Mouse (Mus musculus) frontal cortex, postnatal 14 days (tissue): ENCODE data around the gene Lrmp.

ENCODE experiments used
- DNase-seq, 2 experiments: peaks; one replicate each; pipeline ENCODE4 v3.0.0; 2022; ENCODE audit warnings: low spot score in 2 of 2

The Lrmp gene

GRCm38 (mm10) chr6:145136831-145137230, 21.4 kb downstream of the Lrmp start:
- no peak for DNase-seq

DNA sequence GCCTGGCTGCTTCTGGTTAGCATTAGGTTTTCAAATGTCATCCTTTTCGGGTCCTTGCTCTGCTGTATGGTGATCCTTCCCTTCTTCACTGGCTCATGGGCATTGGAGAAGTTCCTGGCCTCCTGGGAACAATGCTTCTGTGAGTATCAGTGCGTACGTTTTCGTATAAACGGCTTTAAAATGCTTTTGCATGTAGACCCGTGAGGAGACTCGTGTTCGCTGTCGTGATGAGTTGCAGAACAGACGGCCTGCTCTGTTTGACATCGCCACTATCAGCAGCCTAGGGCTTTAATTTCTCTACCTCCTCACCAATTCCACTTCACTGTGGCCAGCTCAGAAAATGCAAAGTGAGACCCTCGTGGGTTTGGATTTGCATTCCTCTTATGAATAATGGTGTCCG, 23.8 kb downstream of the Lrmp start:
- DNase-seq: no peak

DNA sequence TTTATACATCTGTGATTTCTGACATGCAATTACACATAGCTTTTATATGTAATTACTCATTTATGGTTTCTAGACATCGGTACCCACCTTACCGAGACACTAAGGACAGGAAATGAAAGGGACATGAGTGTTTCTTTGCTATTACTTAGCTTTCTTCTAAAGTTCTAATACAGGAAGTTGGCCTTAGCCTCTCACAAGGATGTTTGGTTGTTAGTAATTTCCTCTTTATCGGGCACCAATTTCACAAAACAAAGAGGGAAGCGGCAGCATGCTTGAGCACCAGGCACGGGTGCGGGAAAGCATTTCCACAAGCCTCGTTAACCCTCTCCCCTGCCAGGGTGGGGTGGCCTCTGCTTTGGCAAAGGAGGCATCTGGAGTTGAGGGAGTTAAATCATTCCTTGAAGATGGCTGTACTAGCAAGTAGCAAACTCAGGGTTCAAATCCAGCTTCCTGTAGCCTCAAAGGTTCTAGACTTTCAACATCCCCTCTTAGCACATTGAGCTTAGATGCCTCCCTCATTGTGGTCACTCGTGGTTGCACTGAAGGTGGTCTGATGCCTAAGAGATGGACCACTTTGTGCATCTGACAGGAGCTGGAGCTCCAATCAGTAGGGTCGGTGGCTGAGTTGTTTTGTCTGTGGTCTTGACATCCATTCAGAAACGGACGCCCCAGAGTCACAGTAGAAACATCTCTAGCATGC, 24.5 kb downstream of the Lrmp start:
- DNase-seq: no peak

- DNase-seq: no peak
Measured at GRCm38 (mm10) chr6:145140706-145141105, 25.3 kb downstream of the Lrmp start.

DNA sequence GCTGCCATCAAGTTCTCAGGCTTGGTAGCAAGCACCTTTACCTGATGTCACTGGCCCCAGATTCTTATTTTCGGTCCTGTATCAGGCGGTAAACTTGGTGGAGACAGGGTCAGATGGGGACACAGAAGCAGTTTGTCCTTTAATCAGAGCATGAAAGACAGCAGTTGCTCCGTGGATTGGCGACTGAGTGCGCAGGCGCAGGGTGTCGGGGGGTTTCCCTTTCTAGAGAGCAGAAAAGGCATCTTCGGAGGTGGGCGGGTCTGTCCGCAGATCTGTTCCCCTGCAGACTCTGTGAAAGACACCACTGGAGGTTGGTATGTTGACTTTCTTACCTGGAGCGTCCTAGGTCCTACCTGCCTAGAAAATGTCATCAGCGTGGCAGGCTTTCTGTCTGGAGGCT, 26.4 kb downstream of the Lrmp start:
- no peak for DNase-seq

DNA sequence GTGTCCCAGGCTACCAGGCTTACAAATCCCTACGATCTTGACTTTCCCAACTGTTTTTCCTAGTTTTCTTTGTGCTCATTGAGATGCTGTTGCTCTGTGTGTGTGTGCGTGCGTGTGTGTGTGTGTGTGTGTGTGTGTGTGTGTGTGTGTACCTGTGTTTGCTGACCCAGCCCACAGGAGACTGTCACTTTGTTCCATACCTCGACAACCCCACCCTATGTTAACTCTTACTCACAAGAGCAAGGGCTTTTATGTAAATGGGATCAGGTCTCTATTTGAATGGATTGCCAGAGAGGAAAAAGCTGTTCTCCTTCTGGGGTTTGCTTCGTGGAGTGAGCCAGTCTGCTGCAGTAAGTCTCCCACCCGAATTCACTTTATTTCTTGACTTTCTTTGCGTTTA, 29.7 kb downstream of the Lrmp start:
- DNase-seq: no peak

- no peak for DNase-seq
Measured at GRCm38 (mm10) chr6:145147716-145148115, 32.3 kb downstream of the Lrmp start.

- no peak for DNase-seq
Measured at GRCm38 (mm10) chr6:145149054-145149453, 33.6 kb downstream of the Lrmp start.

- DNase-seq: no peak
Measured at GRCm38 (mm10) chr6:145158619-145159018, 43.2 kb downstream of the Lrmp start.

DNA sequence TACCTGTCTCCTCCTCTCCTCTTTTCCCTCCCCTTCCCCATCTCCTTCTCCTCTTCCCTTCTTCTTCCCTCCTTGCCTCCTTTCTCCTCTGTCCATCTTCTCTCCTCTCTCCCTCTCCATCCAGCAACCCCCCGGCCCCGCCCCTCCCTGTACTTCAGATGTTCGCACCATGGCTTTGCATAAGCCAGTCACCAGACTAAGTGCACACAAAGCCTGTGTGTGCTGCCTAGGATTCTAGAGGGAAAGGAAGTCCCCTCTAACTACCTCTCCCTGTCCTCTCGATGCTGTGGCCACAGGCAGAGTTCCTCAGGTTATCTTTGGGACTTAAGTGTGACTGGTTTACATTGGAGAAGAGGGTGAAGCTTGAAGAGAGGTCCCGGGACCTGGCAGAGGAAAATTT, 45.1 kb downstream of the Lrmp start:
- no peak for DNase-seq

DNA sequence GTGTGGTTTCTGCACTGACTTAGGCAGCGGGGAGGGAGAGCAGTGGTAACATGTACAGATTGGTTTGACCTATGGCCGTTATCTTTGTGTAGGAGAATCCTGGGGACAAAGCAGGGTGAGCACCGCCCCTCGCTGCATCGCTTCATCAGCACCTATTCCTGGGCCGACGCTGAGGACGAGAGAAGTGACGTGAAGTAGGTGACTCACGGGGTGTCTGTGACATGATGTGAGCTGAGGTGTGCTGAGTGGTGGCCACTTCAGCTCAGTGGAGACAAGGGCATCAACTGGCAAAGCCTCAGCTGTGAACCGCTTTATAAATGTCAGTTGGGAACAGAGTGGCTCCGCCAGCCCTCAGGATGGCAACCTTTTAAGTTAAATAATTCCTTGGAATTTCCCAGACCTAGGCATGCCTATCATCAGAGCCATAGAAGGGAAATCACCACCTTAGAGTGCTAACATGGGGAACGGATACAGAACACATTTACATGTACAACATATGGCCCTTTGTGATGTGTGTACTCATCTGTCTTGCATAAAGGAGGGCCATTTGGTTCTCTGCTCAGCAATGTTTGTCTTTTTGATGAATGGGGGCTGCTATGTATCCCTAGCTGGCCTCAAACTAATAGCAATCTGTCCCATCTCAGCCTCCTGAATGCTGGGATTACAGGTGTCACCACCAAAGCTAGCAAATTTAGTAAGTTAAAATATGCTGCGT, 56.6 kb downstream of the Lrmp start:
- DNase-seq: no peak

GRCm38 (mm10) chr6:145173781-145174191, 58.3 kb downstream of the Lrmp start:
- peak in 1 of 2 experiments; percentile 28 for DNase-seq

DNA sequence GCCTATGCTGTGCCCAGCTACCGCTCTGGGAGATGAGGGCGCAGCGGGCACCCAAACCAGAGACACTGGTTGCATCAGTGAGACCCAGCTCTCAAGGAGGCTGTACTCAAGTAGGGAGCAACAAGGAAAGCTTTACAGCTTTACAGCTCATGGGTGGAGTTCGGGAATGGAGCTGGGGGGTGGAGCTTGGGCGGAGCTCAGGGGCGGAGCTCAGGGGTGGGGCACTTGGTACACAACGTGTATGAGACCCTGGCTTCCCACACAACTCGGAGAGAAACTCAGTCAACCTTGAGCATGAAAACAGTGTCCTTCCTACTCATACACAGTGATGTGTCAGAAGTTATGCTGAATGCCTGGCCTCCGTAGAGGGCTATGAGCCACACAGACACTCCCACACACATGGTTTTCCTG, 60.1 kb downstream of the Lrmp start:
- DNase-seq: no peak

- DNase-seq: no peak
Measured at GRCm38 (mm10) chr6:145176474-145176873, 61.0 kb downstream of the Lrmp start.

- peak in 1 of 2 experiments; percentile 23 for DNase-seq
Measured at GRCm38 (mm10) chr6:145179665-145180064, 64.2 kb downstream of the Lrmp start.

- DNase-seq: no peak
Measured at GRCm38 (mm10) chr6:145182044-145182443, 66.6 kb downstream of the Lrmp start.

GRCm38 (mm10) chr6:145186096-145186495, 70.6 kb downstream of the Lrmp start:
- no peak for DNase-seq

DNA sequence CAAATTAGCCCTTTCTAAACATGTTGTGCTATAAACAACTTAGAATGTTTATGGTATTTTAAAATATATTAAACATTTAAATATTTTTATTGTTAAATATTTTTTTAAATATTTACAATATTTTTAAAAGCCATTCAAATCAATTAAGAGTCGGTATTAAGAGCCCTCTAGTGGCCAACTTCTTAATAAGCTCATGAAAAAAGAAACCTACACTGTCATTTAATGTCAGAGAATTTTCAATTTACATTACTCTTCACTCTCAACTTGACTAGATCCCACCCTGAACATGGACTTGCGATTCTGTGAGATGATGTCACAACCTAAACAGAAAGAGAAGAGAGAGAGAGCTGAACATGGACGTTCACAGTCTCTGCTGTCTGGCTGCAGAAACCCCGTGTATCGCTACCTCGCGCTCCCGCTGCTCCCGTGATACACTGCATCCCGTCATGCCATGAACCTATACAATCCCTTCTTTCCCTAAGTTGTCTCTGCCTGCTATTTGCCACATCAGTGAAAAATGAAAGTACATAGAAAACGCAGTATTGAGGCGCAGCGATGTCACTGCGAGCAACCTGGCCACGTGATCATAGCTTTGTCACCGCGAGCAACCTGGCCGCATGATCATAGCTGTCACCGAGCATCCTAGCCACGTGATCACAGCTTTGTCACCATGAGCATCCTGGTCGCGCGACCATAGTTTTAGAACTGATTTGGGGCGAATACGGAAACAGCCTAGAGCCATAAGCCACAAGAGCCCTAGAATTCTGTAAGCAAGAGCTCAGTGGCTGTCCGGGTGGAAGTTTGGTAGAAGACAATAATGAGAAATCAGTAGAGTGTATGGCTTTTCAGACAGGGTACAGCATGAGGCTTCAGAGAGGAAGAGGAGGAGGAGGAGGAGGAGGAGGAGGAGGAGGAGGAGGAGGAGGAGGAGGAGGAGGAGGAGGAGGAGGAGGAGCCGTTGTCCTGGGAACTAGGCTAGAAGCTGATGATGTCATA, 71.9 kb downstream of the Lrmp start:
- peak; percentile 24 to 35 for DNase-seq

- DNase-seq: no peak
Measured at GRCm38 (mm10) chr6:145193038-145193437, 77.6 kb downstream of the Lrmp start.

- DNase-seq: no peak
Measured at GRCm38 (mm10) chr6:145193446-145193845, 78.0 kb downstream of the Lrmp start.

DNA sequence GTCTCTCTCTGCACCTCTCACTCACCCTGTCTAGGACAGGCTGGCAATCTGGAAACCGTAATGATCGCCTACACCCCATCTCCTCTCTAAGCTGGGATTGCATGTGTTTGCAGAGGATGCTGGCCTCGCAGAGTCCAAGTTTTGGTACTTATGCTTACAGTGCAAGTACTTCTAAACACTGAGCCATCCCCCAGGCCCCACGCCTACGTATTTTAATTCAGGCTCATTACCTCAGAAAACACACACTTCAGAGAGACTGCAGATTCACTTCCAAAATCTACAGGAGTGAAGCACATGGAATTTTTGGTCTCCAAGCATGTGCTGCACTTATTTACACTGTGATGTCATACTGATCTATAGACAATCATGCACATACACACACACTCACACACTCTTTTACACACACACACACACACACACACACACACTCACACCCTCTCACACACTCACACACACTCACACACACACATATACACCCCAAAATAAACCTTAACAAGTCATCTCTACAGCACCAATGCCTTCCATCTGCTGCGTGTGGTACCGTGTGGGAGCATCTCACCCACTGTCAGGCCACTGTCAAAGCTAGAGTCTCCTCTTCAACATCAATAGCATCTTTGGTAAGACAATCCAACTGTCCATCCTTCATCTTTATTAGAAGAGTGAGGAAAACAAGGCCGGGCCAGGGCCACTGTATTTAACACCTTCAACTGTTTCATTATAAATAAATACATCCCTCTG, 82.7 kb downstream of the Lrmp start:
- DNase-seq: no peak
